Mouse (Mus musculus) c-Kit-positive CD71-positive TER-119-positive erythroid progenitor cells, embryonic 14.5 days (primary cell): ENCODE data around the gene Prl6a1.

Experiments used
- DNase-seq: peaks from one replicate; pipeline ENCODE4 v3.0.0-alpha.2; 2013; ENCODE audit warnings: low spot score

Prl6a1 gene

DNA sequence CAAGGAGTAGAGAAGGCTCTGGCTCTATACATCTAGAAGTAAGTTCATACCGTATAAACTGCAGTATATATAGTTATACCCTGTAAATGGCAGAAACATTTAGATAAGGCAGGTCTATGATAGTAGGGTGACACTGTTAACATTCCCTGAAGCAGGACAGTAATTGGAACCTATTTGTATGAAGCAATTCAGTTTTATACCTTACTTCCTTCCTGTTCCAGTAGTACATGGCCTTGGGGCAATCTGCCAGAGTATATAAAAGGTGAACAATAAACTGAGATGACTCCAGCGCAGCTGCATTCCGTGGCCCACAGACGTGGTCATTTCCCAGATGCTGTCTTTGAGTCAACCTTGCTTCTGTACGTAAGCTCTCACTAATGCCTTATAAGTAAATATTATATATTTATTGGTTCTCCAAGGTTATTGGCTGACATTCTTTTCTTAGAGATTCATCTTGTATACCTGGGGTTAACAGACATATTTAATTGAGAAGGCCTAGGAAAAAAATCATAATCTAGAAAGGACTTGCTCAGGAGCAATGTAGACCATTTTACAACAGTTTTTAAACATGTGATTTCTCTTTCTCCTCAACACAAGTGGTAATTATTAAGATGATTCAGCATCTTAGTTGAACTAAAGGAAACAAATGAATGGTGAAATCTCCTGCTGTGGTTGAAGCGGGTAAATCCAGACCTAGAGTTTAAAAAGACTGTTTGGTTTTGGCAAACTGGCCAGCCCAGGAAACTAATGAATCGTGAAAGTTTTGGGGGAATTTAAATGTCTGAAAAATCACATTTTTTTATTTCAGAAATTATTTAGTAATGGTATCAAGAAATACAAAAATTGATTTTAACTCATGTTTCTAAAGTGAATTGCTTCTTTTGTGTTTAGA, at the start of gene Prl6a1:
Gene Prl6a1, plus strand, starts transcription at position 294 of the 892 bp plus-strand sequence.
- no peak for DNase-seq

GRCm38 (mm10) chr13:27334989-27335388, 22.6 kb downstream of the Prl6a1 start:
- DNase-seq, result no peak

DNA sequence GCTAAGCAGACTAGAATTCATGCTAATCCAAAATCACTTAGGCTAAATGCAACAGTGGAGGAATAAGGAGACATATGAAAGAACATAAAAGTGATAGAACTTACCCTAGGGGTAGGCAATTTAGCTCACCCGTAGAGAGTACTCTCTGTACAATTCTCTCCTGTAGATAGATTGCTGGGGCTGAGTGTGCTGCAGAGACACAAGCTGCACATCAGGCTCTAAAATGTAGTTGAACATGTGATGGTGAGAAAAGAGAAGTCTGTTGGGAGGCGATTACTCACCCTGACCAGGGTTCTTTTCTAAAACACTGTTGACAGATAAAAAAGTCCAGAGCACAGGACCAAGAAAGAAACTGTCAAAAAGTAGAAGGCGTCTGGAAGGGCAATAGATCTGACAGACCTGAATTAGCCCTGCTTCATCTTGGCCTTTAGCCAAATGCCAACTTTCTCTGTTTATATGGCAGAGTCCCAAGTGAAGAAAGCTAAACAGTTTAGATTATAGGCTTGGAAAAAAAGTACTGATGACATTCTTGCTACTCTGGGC, 30.4 kb downstream of the Prl6a1 start:
- no peak for DNase-seq

- DNase-seq, result no peak
These were observed 32.9 kb downstream of the Prl6a1 start, which contains the start of gene Prl8a2 for GRCm38 (mm10) chr13:27345373-27345772. Gene Prl8a2 (plus strand): TSS chr13:27345673.
